Mouse (Mus musculus) gastrocnemius, postnatal 4 days (tissue): ENCODE data around the gene Olfr1411. TPM values are rescaled to one million over a fixed set of nuclear protein-coding genes. Genes with fewer than 3 reads are reported as not detected.

Experiments used
- DNase-seq, 2 experiments: peaks; one replicate each; pipeline ENCODE4 v3.0.0; 2021 to 2022; ENCODE audit warnings: low spot score in 2 of 2, mixed read lengths in 2 of 2
- total RNA-seq, 2 experiments: library from RNA; stranded (reverse); gene quantifications; 2 replicates each; pipeline ENCODE4 v1.2.3; 2021

Olfr1411 gene
- total RNA-seq, 2 experiments from 2014 or later, result not detected

GRCm38 (mm10) chr1:92638736-92639135, 44.5 kb downstream of the Olfr1411 start:
- DNase-seq, result no peak

- no peak for DNase-seq
These were observed 46.2 kb downstream of the Olfr1411 start for GRCm38 (mm10) chr1:92640393-92640792.

- DNase-seq, result peak; percentile 81 to 90
These were observed 47.5 kb downstream of the Olfr1411 start, which contains the start of gene Cops9 for GRCm38 (mm10) chr1:92641514-92642272. Gene Cops9, minus strand, starts transcription at chr1:92641985.

GRCm38 (mm10) chr1:92643691-92644090, 49.5 kb downstream of the Olfr1411 start:
- no peak for DNase-seq

GRCm38 (mm10) chr1:92644916-92645315, 50.7 kb downstream of the Olfr1411 start:
- no peak for DNase-seq

GRCm38 (mm10) chr1:92646111-92646510, 51.9 kb downstream of the Olfr1411 start:
- peak in 1 of 2 experiments; percentile 12 for DNase-seq

- DNase-seq, result peak in 1 of 2 experiments; percentile 7
These were observed 52.4 kb downstream of the Olfr1411 start for GRCm38 (mm10) chr1:92646601-92647000.

- DNase-seq, result peak in 1 of 2 experiments; percentile 6
These were observed 52.8 kb downstream of the Olfr1411 start for GRCm38 (mm10) chr1:92647026-92647425.

Other genes starting within 250 kb of the Olfr1411 start
- gene Ndufa10, start 120.6 kb upstream of the Olfr1411 start, total RNA-seq, result 100 to 1,000 TPM; 338 to 372 TPM
- gene Olfr1416, start 109.3 kb upstream of the Olfr1411 start, total RNA-seq, result not detected
- not detected for gene Olfr1415, start 98.3 kb upstream of the Olfr1411 start, total RNA-seq
- not detected for gene Olfr1414, start 75.8 kb upstream of the Olfr1411 start, total RNA-seq
- gene Olfr1413, start 23.1 kb upstream of the Olfr1411 start, total RNA-seq, result not detected
- not detected for gene Olfr1412, start 8.6 kb upstream of the Olfr1411 start, total RNA-seq
- not detected for gene Olfr1410, start 11.4 kb downstream of the Olfr1411 start, total RNA-seq
- not detected for gene Olfr12, start 23.4 kb downstream of the Olfr1411 start, total RNA-seq
- gene Cops9, start 47.6 kb downstream of the Olfr1411 start, total RNA-seq, result 100 to 1,000 TPM; 241 to 255 TPM
- under 1 TPM in 1 of 2 experiments, not detected in 1; 0.57 TPM for gene Otos, start 54.4 kb downstream of the Olfr1411 start, total RNA-seq
- gene Gpc1, start 237.2 kb downstream of the Olfr1411 start, total RNA-seq, result 100 to 1,000 TPM; 238 to 250 TPM